Comparison of ENCODE assay signal across 8 mouse cellular contexts in the genomic region with DNA sequence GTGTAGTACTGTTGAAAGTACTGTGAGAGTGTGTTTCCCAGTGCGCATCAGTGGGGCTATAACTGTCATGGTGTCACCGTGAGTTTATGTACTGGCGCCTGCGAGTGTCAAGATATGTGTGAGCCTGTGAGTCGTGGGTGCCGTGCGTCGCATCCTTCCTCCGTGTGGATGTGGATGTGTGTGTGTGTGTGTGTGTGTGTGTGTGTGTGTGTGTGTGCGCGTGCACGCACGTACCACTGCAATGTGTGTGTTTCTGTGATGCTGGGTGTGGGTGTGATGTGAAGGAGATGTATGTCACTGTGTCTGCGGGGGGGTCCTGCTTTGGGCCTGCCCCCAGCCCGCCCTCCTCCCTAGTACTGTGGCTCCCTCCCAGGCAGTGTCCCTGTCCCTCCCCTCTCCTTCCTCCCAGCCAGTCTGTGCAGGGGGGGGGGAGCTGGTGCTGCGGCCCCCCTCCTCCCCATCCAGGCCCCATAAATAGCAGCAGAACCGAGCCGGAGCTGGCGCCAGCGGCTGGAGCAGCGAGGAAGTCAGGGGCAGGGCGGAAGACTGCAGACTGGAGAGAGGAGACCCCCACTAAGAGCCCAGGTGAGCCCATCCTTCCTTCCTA. TPM values are rescaled to one million over a fixed set of nuclear protein-coding genes. Genes with fewer than 3 reads are reported as not detected.
A peak's percentile ranks its signal among the peaks of the same experiment; 100 is the strongest.
DNase-seq lines count a peak whose midpoint lies in the region.
"Had no signal": no experiment of that assay in that cellular context is flagged by ENCODE, and none has a peak within 500 bp of the region (broad histone marks: within the 10 kb centered on the region; RNA-seq: fewer than 3 reads in every experiment).

Cpne6 (plus strand) TSS at position 321 of the 607 bp plus-strand sequence.

- DNase-seq in layer of hippocampus, adult 11-12 months (ENCODE audit: low spot score) = peak; percentile 60
- no peak for DNase-seq in layer of hippocampus, adult 9-10 months (ENCODE audit: low spot score)
- DNase-seq in frontal cortex, postnatal 10 days (ENCODE audit: low spot score in 2 of 2) = peak; percentile 57 to 76
- peak; percentile 60 to 69 for DNase-seq in layer of hippocampus, postnatal 36 days
- DNase-seq in right cerebral cortex, adult 2 months (ENCODE audit: low spot score in 2 of 2) = peak; percentile 63 to 67
- DNase-seq in embryo, embryonic 10 days (ENCODE audit: low spot score) = no peak
- DNase-seq in thymus, postnatal 10 days (ENCODE audit: low spot score in 2 of 2) = no peak

RNA-seq across cellular contexts. Expression of gene Cpne6, which starts in this region (rescaled TPM):
- total RNA-seq in layer of hippocampus, postnatal 36 days (2021) = 100 to 1,000 TPM; 696 to 698 TPM
- total RNA-seq: MEL had no signal

Comparison
In these comparisons a context has a peak if more than half of its experiments do, and no peak if none do; other contexts are left out.
1. DNase-seq: peak in layer of hippocampus, adult 11-12 months (single experiment), frontal cortex, postnatal 10 days (2 of 2), layer of hippocampus, postnatal 36 days (2 of 2) and right cerebral cortex, adult 2 months (2 of 2); none in layer of hippocampus, adult 9-10 months (single experiment), embryo, embryonic 10 days (single experiment) and thymus, postnatal 10 days (0 of 2).